Mouse (Mus musculus) neutrophil, adult 5-6 weeks (primary cell): ENCODE measurements around the gene Sfxn3. TPM values are rescaled to one million over a fixed set of nuclear protein-coding genes. Genes with fewer than 3 reads are reported as not detected.

Source experiments
- ATAC-seq: fragments of 151-379, 151-347 bp; 2 replicates; pipeline ENCODE4 v1.8.0; 2017; ENCODE audit warnings: mild to moderate bottlenecking, moderate TSS enrichment; ENCODE audit not compliant: insufficient number of reproducible peaks, poor library complexity, low FRiP score, severe bottlenecking; ENCODE audit errors: extremely low read depth
- total RNA-seq: library from RNA; stranded (forward); fragments of 200-1000 nt; gene quantifications from 2 replicates; pipeline ENCODE4 v1.2.3, GENCODE M21; 2017

Gene Sfxn3
- total RNA-seq, 1 experiment from 2014 or later = 22.0 TPM

DNA sequence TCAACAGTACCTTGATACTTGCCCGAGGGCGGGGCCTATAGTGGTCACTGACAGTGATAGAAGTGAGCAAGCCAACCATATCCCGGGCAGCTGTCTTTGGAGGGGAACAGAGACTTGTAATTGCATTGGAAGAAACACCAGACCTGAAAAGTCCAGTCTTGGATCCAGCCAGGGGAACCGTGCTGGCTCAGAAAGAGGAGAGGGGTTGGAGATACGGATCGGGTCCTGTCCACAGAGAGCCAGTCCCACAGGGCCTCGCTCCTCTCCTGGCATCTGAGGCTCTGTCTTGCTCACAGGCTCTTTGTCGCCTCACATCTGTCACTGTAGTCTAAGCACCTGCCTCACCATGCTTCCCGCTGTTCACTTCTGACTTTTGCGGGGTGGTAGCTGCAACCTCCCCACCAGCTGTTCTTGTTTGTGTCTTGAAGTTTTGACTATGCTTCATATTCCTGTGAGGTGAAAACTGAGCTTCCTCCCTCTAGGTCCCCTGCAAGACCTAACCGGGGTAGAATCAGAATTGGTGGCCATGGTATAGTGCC is 2.8 kb upstream of the Sfxn3 start:
- ATAC-seq = no peak

DNA sequence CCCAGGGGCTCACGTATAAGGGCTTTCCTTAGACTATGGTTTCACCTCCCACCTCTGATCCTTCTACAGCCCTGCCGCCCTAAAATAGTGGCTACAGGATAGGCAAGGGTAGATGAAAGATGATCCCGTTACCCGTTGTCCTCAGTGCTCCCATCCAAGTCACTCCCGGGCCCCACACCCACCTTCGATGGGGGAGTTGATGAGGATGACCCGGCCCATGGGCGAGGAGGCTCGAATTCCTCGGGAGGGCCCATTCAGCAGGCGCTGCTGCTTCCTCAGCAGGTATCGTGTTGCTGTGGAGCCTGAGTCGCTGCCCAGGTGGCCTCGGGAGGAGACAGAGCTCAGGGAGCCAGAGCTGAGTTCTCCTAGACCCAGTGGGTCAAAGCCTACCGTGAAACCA is 2.1 kb upstream of the Sfxn3 start:
- ATAC-seq = no peak

DNA sequence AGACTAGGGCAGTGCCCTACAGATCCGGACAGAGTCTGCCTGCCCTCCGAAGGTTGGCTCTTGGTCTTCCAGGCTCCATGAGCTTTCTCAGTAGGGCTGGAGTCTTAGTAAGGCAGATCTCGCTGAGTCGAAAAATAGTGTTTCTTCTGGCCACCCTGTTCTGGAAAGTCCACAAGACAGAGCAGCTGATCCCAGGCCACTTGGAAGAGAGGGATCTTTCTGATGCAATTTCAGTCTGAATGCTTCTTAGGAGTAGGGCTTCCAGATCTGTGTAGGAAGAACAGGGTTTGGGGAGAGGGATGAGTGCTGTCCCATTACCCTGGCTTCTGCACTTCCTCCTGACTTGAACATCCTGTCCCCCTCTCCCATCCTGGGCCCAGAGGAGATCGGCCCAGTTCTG is 1.7 kb upstream of the Sfxn3 start, which contains the start of gene Pdzd7:
Gene Pdzd7, minus strand, starts transcription at position 67 of the 400 bp plus-strand sequence.
- no peak for ATAC-seq

DNA sequence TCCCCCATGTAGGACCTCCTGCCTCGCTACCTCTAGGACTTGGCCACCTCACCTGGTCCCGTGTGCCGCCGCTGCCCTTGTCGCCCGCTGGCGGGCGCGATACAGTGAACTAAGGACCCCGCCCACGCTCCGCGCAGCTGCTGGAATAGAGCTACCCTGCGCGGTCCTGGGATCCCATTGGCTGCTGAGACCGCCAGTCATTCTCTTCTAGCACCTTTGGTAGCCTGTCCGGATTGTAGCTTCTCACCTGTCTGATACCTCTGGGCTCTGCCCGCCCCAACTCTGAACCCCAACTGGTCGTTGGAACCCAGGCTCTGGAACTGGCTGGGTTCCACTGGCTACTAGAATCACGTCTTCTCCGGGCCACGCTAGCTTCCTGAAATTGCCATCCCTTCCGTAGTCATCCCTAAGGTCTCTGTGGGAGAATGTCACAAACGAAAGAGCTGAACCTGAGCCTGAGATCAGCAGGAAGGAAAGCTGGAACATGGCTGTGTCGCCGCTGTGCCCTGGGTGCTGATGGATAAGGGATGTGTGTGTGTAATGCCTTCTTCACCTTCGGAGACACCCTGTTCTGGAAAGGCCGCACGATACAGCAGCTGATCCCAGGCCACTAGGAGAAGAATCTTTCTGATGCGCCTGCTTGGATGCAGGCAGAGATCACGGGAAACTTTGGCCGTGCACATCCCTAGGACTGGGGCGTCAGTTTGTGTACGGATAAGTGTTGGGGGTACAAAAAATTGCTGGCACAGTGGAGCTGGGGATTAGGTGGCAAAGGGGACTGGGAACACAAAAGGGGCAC is 581 bp upstream of the Sfxn3 start:
- ATAC-seq = peak; percentile 21; the same call in 1 of the 2 replicates

DNA sequence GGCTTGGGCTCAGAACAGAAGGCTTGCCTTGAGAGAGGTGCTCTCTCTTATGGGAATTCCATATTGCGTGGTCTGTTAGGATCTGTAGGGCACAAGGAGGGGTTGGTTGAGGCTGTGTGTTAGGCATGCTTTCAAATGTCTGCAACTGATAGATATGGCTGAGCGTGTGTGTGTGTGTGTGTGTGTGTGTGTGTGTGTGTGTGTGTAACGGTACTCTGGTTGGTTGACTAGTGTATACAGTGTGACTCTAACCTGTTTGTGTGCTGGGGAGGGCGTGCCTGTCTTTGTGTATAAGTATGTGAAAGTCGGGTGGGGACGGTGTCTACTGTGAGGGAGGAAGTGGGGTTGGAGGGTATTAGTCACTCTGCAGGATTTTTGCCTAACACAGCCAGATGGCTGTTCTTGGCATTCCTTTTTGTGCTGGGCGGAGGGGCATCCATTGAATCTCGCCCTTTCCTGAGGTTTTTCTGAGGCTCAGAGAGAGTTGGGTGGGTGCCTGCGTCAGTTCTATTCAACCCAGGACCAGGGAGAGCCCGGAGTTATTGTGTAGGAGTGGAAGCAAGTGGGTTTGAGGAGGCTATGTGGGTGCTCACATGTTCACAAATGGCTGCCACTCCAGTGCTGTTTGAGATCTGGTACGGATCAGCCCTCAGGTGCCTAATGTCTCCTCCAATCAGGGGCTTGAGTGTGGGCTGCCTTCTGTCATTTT is 786 bp downstream of the Sfxn3 start:
- peak; percentile 57 for ATAC-seq

DNA sequence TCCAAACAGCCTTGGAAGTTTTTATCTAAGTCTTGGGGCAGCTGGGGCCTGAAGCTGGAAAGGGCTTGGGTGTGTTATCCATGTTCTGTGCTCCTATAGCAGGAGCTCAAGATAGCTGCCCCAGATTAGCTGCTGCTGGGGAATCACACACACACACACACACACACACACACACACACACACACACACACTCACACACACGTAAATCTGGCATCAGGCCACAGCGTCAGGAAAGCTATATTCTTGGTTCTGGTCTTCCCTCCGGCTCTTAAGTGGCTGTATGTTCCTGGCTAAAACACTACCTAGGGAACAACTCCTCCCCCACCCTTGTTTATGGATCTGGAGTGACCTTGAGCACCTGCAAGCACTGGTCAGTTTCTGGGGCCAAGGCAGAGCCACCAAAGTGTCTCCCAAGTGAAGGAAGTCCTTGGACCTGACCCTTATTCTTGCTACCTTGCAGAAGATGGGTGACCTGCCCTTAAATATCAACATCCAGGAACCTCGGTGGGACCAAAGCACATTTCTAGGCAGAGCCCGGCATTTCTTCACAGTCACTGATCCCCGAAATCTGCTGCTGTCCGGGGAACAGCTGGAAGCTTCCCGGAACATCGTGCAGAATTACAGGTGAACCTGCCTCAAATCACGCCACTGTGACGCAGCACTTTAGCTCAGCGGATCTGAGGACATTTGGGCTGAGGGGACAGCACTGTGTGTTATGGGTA is 1.5 kb downstream of the Sfxn3 start:
- no peak for ATAC-seq

DNA sequence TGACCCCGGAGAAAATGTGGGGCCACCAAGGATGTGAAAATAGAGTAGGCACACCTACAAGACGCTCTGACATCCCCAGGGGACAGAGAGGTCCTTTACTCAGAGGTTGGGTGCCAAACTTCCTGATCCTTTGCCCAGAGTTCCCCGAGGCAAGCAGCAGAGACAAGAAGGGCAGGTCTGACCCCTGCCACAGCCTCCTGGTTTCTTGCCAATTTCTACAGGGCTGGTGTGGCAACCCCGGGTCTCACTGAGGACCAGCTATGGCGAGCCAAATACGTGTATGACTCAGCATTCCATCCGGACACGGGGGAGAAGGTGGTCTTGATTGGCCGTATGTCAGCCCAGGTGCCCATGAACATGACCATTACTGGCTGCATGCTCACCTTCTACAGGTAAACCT is 2.2 kb downstream of the Sfxn3 start:
- no peak for ATAC-seq

DNA sequence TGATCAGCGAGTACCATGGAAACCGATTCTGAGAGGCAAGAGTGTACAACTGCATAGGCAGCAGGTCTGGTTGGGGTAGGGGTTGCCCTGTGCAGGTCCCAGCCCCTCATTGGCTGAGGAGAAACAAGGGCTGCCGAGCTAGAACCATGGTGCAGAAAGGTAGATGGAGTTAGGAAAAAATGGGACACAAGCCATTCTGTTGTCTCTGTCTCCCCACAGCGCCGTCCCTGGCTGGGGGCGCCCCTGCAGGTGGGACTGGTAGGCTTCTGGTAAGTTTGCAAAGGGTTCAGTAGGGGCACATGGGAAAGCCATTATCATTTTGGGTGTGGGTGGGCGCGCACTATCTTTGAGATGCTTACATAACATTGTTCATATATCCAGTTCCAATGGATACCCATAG is 6.1 kb downstream of the Sfxn3 start:
- no peak for ATAC-seq

DNA sequence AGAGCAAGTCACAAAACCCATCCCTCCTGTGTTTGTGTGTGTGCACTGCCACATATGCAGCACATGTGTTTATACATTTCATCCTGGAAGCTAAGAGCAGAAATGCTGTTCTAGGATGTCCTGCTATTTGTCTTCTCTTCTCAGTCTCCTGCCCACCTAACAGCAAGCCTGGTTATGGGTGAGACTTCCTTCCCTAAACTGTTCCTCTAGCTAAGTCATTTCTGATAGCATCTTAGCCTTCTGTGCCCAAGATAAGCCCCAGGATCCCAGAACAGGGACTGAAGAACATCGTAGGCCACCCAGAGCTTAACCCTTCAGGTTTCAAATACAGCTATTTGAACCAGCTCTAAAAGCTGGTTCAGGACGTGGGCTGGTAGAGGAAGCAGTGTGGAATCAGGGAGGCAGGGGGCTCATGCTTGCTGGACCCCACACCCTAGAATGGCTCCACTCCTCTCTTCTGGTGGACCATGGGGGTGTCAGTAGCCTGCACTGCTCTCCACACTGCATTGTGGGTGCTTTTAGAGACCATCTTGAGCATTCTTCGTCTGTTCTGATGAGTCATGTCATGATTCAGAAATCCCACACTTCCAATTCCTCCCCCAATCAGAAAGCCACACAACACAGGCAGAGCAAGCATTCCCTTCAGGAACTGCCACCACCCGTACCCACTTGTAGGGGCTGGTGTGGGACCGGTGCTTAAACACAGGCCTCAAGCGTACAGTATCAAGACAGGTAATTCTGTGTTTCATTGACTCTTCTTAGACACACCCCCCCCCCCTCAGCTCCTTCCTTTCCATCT is 7.8 kb downstream of the Sfxn3 start:
- ATAC-seq = no peak

DNA sequence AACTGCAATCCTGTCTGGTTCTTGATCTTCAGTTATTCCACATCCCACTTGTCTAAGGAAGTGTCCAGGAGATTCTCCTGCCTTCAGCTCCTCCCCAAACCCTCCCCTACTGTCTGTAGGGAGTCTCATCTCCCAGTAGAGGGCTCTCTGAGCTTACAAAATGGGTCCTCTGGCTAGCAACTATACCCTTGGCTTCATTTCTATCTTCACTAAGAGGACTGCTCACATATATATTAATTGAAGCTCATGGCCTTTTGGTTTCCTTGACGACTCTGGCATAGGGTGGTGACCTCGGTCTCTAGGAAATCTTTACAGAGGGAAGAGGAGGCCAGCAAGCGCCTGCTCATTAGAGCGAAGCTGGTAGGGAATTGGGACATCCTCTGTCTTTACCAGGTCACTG is 9.1 kb downstream of the Sfxn3 start:
- peak; percentile 35; the same call in 1 of the 2 replicates for ATAC-seq

DNA sequence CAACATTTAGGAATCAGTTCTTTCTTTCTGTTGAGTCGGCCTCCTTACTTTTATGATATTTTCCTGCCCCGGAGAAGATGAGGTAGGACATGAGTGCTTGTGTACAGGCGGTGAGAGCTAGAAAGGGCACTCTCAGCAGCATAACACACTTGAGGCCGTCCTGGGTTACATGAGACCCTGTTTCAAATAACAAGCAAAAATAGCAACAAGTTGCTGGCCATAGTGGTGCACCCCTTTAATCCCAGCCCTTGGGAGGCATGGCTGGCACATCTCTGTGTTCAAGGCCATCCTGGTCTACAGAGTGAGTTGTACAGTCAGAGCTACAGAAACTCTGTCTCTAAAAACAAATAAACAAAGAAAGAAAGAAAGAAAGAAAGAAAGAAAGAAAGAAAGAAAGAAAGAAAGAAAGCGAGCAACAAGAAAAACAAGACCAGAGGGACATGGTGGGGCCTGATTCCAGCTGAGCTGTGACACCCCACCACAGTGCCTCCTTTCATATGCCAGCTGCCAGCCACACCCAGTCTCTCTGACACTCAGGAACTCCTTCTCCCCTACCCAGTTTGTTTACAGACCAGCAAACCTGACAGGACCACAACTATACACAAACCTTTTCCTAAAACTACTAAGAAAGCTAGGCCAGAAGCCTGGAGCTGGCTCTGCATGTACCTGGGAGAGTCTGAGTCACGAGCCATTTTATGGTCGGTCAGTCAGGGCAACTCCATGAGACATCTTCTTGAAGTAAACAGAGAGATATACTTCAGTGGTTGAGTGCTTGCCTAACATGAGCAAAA is 9.8 kb downstream of the Sfxn3 start:
- ATAC-seq = no peak

DNA sequence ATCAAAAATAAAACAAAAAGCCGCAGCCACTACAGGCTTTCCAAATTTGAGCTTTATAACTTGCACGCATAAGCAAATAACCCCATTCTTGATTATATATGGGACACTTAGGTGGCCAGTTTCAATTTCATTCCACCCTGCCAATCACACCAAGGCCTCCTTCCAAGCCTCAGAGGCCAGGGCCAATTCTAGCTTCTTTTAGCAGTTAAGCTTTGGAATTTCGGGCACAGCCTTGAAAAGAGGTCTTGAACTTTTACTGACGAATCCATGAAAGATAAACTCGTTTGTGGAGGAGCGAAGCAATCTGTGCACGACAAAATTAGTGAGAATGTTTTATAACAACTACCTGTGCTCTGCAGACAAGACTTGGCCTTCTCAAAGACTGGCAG is 10.4 kb downstream of the Sfxn3 start:
- ATAC-seq = no peak

DNA sequence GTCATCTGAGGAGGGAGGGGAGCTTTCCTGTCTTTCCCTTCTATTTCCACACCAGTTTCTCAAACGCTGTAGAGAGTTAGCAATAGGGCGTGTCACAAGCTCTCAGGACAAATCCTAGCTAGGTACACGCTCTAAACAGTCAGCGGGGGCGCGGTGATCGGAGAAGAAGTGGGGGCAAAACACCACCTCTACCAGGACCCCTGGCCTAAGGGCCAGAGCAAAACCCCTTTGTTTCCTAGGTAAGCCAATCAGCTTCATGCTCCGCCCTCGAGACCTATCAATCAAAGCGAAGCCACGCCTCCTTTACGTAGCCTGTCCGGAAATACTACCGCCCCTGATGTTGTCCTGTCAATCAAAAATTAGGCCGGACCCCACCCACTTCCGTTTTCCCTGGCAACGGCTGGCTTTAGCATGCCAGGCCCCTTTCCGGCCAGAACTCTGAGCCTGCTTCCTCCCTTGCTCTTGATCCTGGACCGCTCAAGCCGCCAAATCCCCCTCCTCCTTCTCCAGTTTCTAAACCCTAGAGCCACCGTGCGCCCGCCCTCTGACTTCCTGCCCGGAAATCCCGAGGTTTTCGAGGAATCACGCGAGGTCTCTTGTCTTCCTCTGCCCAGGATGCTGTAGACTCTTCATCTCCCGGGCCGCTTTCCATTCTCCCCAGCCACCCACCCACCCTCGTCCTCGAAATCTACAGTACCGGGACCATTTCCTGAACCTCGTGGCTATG is 11.0 kb downstream of the Sfxn3 start:
- ATAC-seq = peak; percentile 92

DNA sequence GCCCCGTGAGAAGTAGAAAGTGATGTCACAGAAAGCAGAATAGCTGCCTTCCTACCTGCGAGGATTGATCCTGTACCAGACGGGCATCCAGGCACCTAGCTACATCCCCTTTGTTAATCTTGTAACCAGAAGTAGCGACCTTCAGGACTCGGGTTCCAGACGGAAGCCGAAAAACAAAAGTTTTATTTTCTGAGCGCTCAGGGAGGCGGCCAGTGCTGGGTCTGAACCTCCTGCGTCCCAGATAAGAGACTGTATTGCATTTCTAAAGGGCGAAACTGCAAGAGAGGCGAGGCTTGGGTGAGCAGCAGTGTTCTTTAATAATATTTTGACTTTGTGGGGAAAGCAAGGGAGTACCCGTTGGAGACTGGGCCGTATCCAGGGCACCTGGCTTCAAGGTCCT is 11.5 kb downstream of the Sfxn3 start:
- ATAC-seq = no peak

DNA sequence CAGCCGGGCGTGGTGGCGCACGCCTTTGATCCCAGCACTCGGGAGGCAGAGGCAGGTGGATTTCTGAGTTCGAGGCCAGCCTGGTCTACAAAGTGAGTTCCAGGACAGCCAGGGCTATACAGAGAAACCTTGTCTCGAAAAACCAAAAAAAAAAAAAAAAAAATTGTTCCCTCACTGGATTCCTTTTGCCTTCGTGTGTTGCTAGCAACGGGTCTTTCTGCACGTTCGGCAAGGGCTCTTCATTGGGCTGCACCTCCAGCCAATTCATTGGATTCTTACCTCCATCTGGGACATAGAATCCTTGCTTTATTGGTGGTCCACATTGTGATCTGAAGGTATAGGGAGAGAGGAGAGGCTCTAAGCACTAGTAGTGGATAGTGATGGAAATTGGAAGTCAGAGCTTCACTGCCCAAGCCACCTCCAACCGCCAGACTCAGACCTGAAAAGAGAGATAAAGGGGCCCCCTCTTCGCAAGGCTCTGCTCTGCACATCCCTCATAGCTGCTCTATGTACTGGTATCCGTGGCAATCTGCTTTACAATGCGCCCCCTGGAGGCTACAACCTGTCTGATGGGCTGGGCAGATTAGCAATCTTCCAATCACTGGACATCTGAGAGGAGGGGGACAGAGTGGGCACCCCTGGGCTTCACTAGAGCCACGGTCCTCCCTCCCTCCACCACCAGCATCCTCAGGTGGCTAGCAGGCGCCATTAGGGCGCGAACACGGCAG is 16.4 kb downstream of the Sfxn3 start:
- ATAC-seq = peak; percentile 80

DNA sequence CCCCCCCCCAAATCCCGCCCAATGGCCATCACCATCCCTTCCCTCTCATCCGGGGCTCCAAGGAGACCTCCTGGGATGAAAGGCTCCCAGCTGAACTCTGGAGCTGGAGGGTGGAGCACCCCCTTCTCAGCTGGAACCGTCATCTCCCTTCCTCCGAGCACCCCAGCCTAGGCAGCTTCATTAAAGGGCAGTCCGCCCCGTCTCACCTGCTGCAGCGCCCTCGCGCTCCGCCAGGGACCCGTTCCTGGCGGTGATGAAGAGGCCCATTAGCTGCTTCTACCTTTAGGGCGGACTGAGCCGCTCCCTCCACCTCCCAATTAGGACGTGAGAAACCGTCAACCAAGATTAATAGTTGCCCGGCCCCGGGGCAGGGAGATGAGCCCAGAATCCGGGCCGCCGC is 17.9 kb downstream of the Sfxn3 start:
- ATAC-seq = no peak

DNA sequence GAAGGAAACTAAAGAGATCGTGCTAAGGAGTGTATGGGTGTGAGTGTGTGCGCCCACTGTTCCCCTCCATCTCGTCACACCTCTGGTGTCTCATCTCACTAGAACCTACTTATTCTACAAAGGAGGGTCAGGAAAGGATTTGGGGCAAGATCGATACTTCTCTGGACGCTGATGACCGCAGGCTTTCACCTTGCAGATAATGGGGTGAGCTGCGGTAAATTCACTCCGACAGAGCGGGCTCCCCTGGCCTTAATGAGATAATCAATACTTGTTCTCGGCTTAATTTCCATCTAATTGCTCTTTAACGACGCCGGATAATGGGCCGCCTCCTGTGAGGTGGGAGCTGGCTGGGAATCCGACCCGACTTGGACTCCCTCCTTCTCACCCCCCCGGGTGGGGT is 19.9 kb downstream of the Sfxn3 start:
- ATAC-seq = no peak
